Mouse (Mus musculus): ENCODE measurements around the gene Cd22. TPM values are rescaled to one million over a fixed set of nuclear protein-coding genes. Genes with fewer than 3 reads are reported as not detected.
"Not testable (repeated sequence)": the region's sequence is repeated elsewhere in the genome, so short reads cannot be mapped to it uniquely, and the experiment has no call there.

Gene Cd22
- 8.5 and 8.9 TPM in 2 replicates for polyA plus RNA-seq (2012; rRNA removed)

GRCm38 (mm10) chr7:30880176-30880575 is at the start of gene Cd22:
TSS of gene Cd22 (minus strand) at chr7:30880342.
- DNase-seq: no peak
- Histone ChIP-seq H3K4me3 (ENCODE audit: control insufficient read depth, insufficient read depth, low read length) (no peak within 1 kb of the TSS), H3K27ac (ENCODE audit: control insufficient read depth, insufficient read depth, low read length) (no peak within 1 kb of the TSS)

GRCm38 (mm10) chr7:30924581-30924980 is 44.4 kb upstream of the Cd22 start, which contains the start of gene Hamp2:
TSS of gene Hamp2 (minus strand) at chr7:30924681.
- 86% methylated on average over 2 of the region's 2 CpGs for WGBS
- not testable (repeated sequence) for H3K27ac ChIP-seq (ENCODE audit: control insufficient read depth, insufficient read depth, low read length); H3K27me3 ChIP-seq (ENCODE audit: control insufficient read depth, insufficient read depth, low read length); H3K36me3 ChIP-seq (ENCODE audit: control insufficient read depth, insufficient read depth, low read length); DNase-seq; H3K4me1 ChIP-seq (replicated peaks; ENCODE audit: control insufficient read depth, insufficient read depth, low read length); H3K4me3 ChIP-seq (ENCODE audit: control insufficient read depth, insufficient read depth, low read length)

More at GRCm38 (mm10) chr7:30880176-30880575, at the start of gene Cd22:
- WGBS: 20% methylated on average over 7 of the region's 7 CpGs
- TF ChIP-seq POLR2A (IDR thresholded peaks at IDR 0.05; ENCODE audit: control insufficient read depth, extremely low read depth, insufficient read depth, low read length, poor library complexity): no peak
- TF ChIP-seq CTCF (IDR thresholded peaks at IDR 0.05; ENCODE audit: borderline replicate concordance, control insufficient read depth, extremely low read depth, insufficient read depth, low read length, poor library complexity): no peak
- H3K4me1 ChIP-seq (replicated peaks; ENCODE audit: control insufficient read depth, insufficient read depth, low read length): peaks cover 4% of the 10 kb centered on the region
- H3K36me3 ChIP-seq (ENCODE audit: control insufficient read depth, insufficient read depth, low read length): no peaks in the 10 kb centered on the region
- no peaks in the 10 kb centered on the region for H3K27me3 ChIP-seq (ENCODE audit: control insufficient read depth, insufficient read depth, low read length)

- H3K4me3 ChIP-seq (ENCODE audit: control insufficient read depth, insufficient read depth, low read length): no peak overlapping the region
- WGBS: 86% methylated on average over 3 of the region's 3 CpGs
- H3K4me1 ChIP-seq (replicated peaks; ENCODE audit: control insufficient read depth, insufficient read depth, low read length): no peaks in the 10 kb centered on the region
- H3K27me3 ChIP-seq (ENCODE audit: control insufficient read depth, insufficient read depth, low read length): no peaks in the 10 kb centered on the region
- H3K27ac ChIP-seq (ENCODE audit: control insufficient read depth, insufficient read depth, low read length): no peak overlapping the region
- TF ChIP-seq CTCF (IDR thresholded peaks at IDR 0.05; ENCODE audit: borderline replicate concordance, control insufficient read depth, extremely low read depth, insufficient read depth, low read length, poor library complexity) (no peak), POLR2A (IDR thresholded peaks at IDR 0.05; ENCODE audit: control insufficient read depth, extremely low read depth, insufficient read depth, low read length, poor library complexity) (no peak)
- no peaks in the 10 kb centered on the region for H3K36me3 ChIP-seq (ENCODE audit: control insufficient read depth, insufficient read depth, low read length)
- no peak for DNase-seq
Observed at GRCm38 (mm10) chr7:30924071-30924470, 43.9 kb upstream of the Cd22 start.

DNA sequence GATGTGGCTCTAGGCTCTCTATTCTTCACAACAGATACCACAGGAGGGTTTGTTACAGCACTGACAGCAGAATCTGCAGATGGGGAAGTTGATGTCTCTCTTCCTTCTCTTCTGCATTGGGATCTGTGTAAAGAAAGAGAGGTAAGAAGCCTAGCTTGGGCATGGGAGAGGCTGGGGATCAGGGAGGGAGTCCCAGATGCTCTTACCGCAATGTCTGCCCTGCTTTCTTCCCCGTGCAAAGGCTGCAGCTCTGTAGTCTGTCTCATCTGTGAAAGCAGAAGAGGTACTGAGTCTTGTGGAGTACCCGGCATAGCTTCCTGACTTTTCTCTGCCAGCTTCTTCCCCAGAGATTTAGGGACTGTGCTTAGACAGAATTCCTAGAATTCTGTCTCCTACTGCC is 42.3 kb upstream of the Cd22 start:
- H3K4me1 ChIP-seq (replicated peaks; ENCODE audit: control insufficient read depth, insufficient read depth, low read length); DNase-seq; H3K27ac ChIP-seq (ENCODE audit: control insufficient read depth, insufficient read depth, low read length); H3K27me3 ChIP-seq (ENCODE audit: control insufficient read depth, insufficient read depth, low read length); H3K36me3 ChIP-seq (ENCODE audit: control insufficient read depth, insufficient read depth, low read length); H3K4me3 ChIP-seq (ENCODE audit: control insufficient read depth, insufficient read depth, low read length): not testable (repeated sequence)
- 30% methylated on average over 3 of the region's 3 CpGs for WGBS

DNA sequence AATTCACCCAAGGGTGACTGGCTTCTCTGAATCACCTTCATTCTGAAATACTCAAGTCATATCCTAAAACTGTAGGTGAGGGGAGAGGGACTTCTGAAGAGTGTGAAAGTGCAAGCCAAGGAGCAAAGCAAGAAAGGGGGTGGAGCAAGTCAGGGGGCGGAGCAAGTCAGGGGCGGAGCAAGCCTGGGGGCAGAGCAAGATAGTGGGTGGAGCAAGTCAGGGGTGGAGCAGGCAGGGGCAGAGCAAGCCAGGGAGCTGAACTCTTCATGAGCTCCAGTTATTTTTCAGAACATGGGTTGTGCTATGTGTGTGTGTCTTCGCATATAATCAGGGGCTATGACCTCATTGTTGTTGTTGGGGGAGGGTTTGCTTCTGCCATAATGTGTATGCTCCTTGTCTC is 40.1 kb upstream of the Cd22 start:
- Histone ChIP-seq H3K4me1 (replicated peaks; ENCODE audit: control insufficient read depth, insufficient read depth, low read length) (no peaks in the 10 kb centered on the region), H3K27ac (ENCODE audit: control insufficient read depth, insufficient read depth, low read length) (no peak overlapping the region), H3K4me3 (ENCODE audit: control insufficient read depth, insufficient read depth, low read length) (no peak overlapping the region), H3K27me3 (ENCODE audit: control insufficient read depth, insufficient read depth, low read length) (no peaks in the 10 kb centered on the region), H3K36me3 (ENCODE audit: control insufficient read depth, insufficient read depth, low read length) (no peaks in the 10 kb centered on the region)
- no peak for TF ChIP-seq POLR2A (IDR thresholded peaks at IDR 0.05; ENCODE audit: control insufficient read depth, extremely low read depth, insufficient read depth, low read length, poor library complexity)
- TF ChIP-seq CTCF (IDR thresholded peaks at IDR 0.05; ENCODE audit: borderline replicate concordance, control insufficient read depth, extremely low read depth, insufficient read depth, low read length, poor library complexity): no peak
- no peak for DNase-seq
- 80% methylated on average over 3 of the region's 3 CpGs for WGBS

DNA sequence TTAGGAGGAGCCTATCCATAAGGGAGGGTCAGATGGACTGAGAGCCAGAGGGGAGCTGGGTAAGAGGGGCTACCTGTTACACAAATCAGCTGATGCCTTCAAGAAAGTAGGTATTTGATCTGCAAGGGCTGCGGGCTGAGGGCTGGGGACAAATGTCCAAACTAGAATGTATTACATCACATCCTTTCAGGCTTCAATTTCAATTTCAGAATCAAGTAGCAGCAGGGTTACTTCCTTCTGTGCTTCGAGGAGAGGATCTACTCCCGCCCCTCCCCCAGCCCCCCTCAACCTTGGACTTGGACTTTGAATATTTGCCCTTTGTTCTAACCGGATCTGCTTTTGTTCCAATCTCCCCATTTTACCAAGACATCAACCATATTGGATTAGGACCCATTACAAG is 37.1 kb upstream of the Cd22 start:
- H3K36me3 ChIP-seq (ENCODE audit: control insufficient read depth, insufficient read depth, low read length): no peaks in the 10 kb centered on the region
- TF ChIP-seq CTCF (IDR thresholded peaks at IDR 0.05; ENCODE audit: borderline replicate concordance, control insufficient read depth, extremely low read depth, insufficient read depth, low read length, poor library complexity): no peak
- no peak for TF ChIP-seq POLR2A (IDR thresholded peaks at IDR 0.05; ENCODE audit: control insufficient read depth, extremely low read depth, insufficient read depth, low read length, poor library complexity)
- WGBS: 30% methylated on average over 4 of the region's 4 CpGs
- DNase-seq: no peak
- H3K27ac ChIP-seq (ENCODE audit: control insufficient read depth, insufficient read depth, low read length): no peak overlapping the region
- H3K27me3 ChIP-seq (ENCODE audit: control insufficient read depth, insufficient read depth, low read length): no peaks in the 10 kb centered on the region
- no peaks in the 10 kb centered on the region for H3K4me1 ChIP-seq (replicated peaks; ENCODE audit: control insufficient read depth, insufficient read depth, low read length)
- H3K4me3 ChIP-seq (ENCODE audit: control insufficient read depth, insufficient read depth, low read length): no peak overlapping the region

- TF ChIP-seq POLR2A (IDR thresholded peaks at IDR 0.05; ENCODE audit: control insufficient read depth, extremely low read depth, insufficient read depth, low read length, poor library complexity): no peak
- Histone ChIP-seq H3K4me1 (replicated peaks; ENCODE audit: control insufficient read depth, insufficient read depth, low read length) (no peaks in the 10 kb centered on the region), H3K27me3 (ENCODE audit: control insufficient read depth, insufficient read depth, low read length) (no peaks in the 10 kb centered on the region), H3K27ac (ENCODE audit: control insufficient read depth, insufficient read depth, low read length) (no peak overlapping the region), H3K36me3 (ENCODE audit: control insufficient read depth, insufficient read depth, low read length) (no peaks in the 10 kb centered on the region), H3K4me3 (ENCODE audit: control insufficient read depth, insufficient read depth, low read length) (no peak overlapping the region)
- 84% methylated on average over 6 of the region's 6 CpGs for WGBS
- DNase-seq: no peak
Observed at GRCm38 (mm10) chr7:30916713-30917112, 36.6 kb upstream of the Cd22 start.

All from thymus, adult 2 months (tissue).